ENCODE assay signal across 18 mouse cellular contexts in genomic region chr9:120282461-120283047, GRCm38 (mm10). TPM values are rescaled to one million over a fixed set of nuclear protein-coding genes. Genes with fewer than 3 reads are reported as not detected.
"Had no signal": no experiment of that assay in that cellular context is flagged by ENCODE, and none has a peak within 500 bp of the region (broad histone marks: within the 10 kb centered on the region; RNA-seq: fewer than 3 reads in every experiment).

No protein-coding gene starts in this region.

- DNase-seq: kidney, adult 11 months; kidney, adult 9 months; kidney, postnatal 36 days; liver, embryonic 13.5 days; lung, adult 2 months; right cerebral cortex, adult 18-20 months; right cerebral cortex, postnatal 14 days; right cerebral cortex, postnatal 4 days; thymus, adult 2 months; thymus, postnatal 14 days; thymus, postnatal 4 days had no signal

- H3K4me1 ChIP-seq: liver, embryonic 13.5 days; midbrain, embryonic 12.5 days; midbrain, embryonic 15.5 days; neural tube, embryonic 12.5 days; neural tube, embryonic 15.5 days had no signal

- H3K4me3 ChIP-seq: liver, embryonic 13.5 days; midbrain, embryonic 12.5 days; midbrain, embryonic 15.5 days; neural tube, embryonic 12.5 days; neural tube, embryonic 15.5 days had no signal

- H3K27ac ChIP-seq: liver, embryonic 13.5 days; macrophage; midbrain, embryonic 12.5 days; midbrain, embryonic 15.5 days; neural tube, embryonic 12.5 days; neural tube, embryonic 15.5 days; stomach, postnatal 0 days had no signal

RNA-seq across cellular contexts. Expression of gene Myrip, which starts 18.8 kb away (rescaled TPM):
- total RNA-seq: megakaryocyte, adult 5-6 weeks had no signal
- polyA plus RNA-seq: macrophage had no signal
